Mouse (Mus musculus) lung, adult 10 weeks (tissue): Measurements from ENCODE around the gene Lpcat2. TPM values are rescaled to one million over a fixed set of nuclear protein-coding genes. Genes with fewer than 3 reads are reported as not detected.

ENCODE experiments used
- polyA plus RNA-seq: library from polyadenylated mRNA; stranded (reverse); fragments of 350-450 nt; fragmentation: Illumina TruSeq; extraction: RNeasy Lipid Tissue Mini Kit (QIAGEN cat#74804); gene quantifications from one replicate; pipeline ENCODE4 v1.2.3, GENCODE M21; 2014; ENCODE audit warnings: low read depth, low replicate concordance; ENCODE audit not compliant: insufficient read depth

Gene Lpcat2
- polyA plus RNA-seq, result 4.5 TPM

GRCm38 (mm10) chr8:92855171-92855894 is at the start of gene Lpcat2:
Lpcat2 (plus strand) TSS chr8:92855339.

GRCm38 (mm10) chr8:92827243-92828034 is 27.7 kb upstream of the Lpcat2 start, which contains the start of gene Mmp2:
Mmp2 (plus strand) TSS chr8:92827291.

GRCm38 (mm10) chr8:92901107-92901506 is 46.0 kb downstream of the Lpcat2 start, which contains the start of gene Capns2:
Capns2 (plus strand) TSS chr8:92901407.

DNA sequence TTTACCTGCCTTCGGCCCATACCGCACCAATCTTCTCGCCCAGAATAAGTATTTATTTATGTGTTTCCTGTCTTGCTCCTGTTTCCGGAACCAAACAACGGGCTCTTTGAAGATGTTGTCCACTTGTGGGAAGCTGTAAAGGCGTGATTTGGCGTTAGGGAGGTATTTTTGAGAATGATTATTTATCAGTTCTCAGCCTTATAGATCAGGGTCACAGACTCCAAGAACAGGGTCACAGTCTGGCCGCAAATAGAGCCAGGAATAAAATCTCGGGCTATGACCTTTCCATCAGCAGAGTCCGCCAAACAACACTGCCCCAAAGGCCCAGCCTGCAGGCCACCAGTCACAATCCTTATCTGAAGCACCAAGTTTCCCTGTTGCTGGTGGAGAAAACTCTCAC is 104.6 kb downstream of the Lpcat2 start, which contains the start of gene Slc6a2:
Gene Slc6a2, plus strand, starts transcription at position 301 of the 400 bp plus-strand sequence.

Other genes with a start within 250 kb of the Lpcat2 start
- not detected for gene Irx6, start 181.1 kb upstream of the Lpcat2 start, polyA plus RNA-seq
- 36.6 TPM for gene Mmp2, start 28.0 kb upstream of the Lpcat2 start, polyA plus RNA-seq
- gene Capns2, start 46.1 kb downstream of the Lpcat2 start, polyA plus RNA-seq, result not detected
- gene Slc6a2, start 104.7 kb downstream of the Lpcat2 start, polyA plus RNA-seq, result 12.2 TPM
- not detected for gene Ces1a, start 192.9 kb downstream of the Lpcat2 start, polyA plus RNA-seq
- gene Ces1b, start 224.7 kb downstream of the Lpcat2 start, polyA plus RNA-seq, result 0.69 TPM